Mouse (Mus musculus) frontal cortex, postnatal 25 days (tissue): Measurements from ENCODE around the gene Dnah3.

ENCODE experiments used
- DNase-seq, 2 experiments: peaks; one replicate each; pipeline ENCODE4 v3.0.0; 2022; ENCODE audit warnings: low spot score in 2 of 2

Dnah3 gene

GRCm38 (mm10) chr7:119941569-119941968 lies 153.5 kb downstream of the Dnah3 start:
- DNase-seq = no peak

- DNase-seq = no peak
Measured at GRCm38 (mm10) chr7:119937036-119937435, 158.0 kb downstream of the Dnah3 start.

GRCm38 (mm10) chr7:119936321-119936720 lies 158.8 kb downstream of the Dnah3 start:
- DNase-seq = no peak

- DNase-seq = no peak
Measured at GRCm38 (mm10) chr7:119928783-119929440, 166.2 kb downstream of the Dnah3 start.

- DNase-seq = no peak
Measured at GRCm38 (mm10) chr7:119921054-119921453, 174.0 kb downstream of the Dnah3 start.

GRCm38 (mm10) chr7:119920457-119920856 lies 174.6 kb downstream of the Dnah3 start:
- DNase-seq = no peak

GRCm38 (mm10) chr7:119911727-119912126 lies 183.4 kb downstream of the Dnah3 start:
- DNase-seq = no peak

GRCm38 (mm10) chr7:119906523-119907215 lies 188.4 kb downstream of the Dnah3 start:
- DNase-seq = no peak

GRCm38 (mm10) chr7:119899386-119900057 lies 195.6 kb downstream of the Dnah3 start:
- DNase-seq = no peak

GRCm38 (mm10) chr7:119898247-119898856 lies 196.7 kb downstream of the Dnah3 start:
- DNase-seq = no peak

- DNase-seq = no peak
Measured at GRCm38 (mm10) chr7:119897521-119898109, 197.5 kb downstream of the Dnah3 start.

GRCm38 (mm10) chr7:119895639-119896512 lies 199.2 kb downstream of the Dnah3 start, which contains the start of the genes Lyrm1 and Dcun1d3:
Gene Lyrm1, plus strand, starts transcription at chr7:119895861.
Gene Dcun1d3, minus strand, starts transcription at chr7:119896298.
- DNase-seq = peak; percentile 90 to 95

GRCm38 (mm10) chr7:119894818-119895544 lies 200.1 kb downstream of the Dnah3 start:
- DNase-seq = peak in 1 of 2 experiments; percentile 9

GRCm38 (mm10) chr7:119892742-119893141 lies 202.3 kb downstream of the Dnah3 start:
- no peak for DNase-seq

GRCm38 (mm10) chr7:119892198-119892597 lies 202.9 kb downstream of the Dnah3 start:
- no peak for DNase-seq

- no peak for DNase-seq
Measured at GRCm38 (mm10) chr7:119887887-119888286, 207.2 kb downstream of the Dnah3 start.

GRCm38 (mm10) chr7:119881229-119881628 lies 213.9 kb downstream of the Dnah3 start:
- DNase-seq = no peak

GRCm38 (mm10) chr7:119880345-119880744 lies 214.7 kb downstream of the Dnah3 start:
- no peak for DNase-seq

- DNase-seq = no peak
Measured at GRCm38 (mm10) chr7:119879171-119879570, 215.9 kb downstream of the Dnah3 start.
